Mouse (Mus musculus): ENCODE results near the gene Saa1.
A peak's percentile ranks its signal among the peaks of the same experiment; 100 is the strongest.
"Not testable (repeated sequence)": the region's sequence is repeated elsewhere in the genome, so short reads cannot be mapped to it uniquely, and the experiment has no call there.

Saa1 gene

GRCm38 (mm10) chr7:46742880-46743279 is at the start of gene Saa1:
Gene Saa1, minus strand, starts transcription at chr7:46742980.
- DNase-seq, result not testable (repeated sequence)

GRCm38 (mm10) chr7:46789177-46789849 is 46.5 kb upstream of the Saa1 start:
- DNase-seq, result no peak

GRCm38 (mm10) chr7:46770706-46771105 is 27.9 kb upstream of the Saa1 start:
- peak; percentile 60 for DNase-seq

- DNase-seq, result no peak
These were observed 25.7 kb upstream of the Saa1 start for GRCm38 (mm10) chr7:46768451-46768850.

- DNase-seq, result no peak
These were observed 24.6 kb upstream of the Saa1 start for GRCm38 (mm10) chr7:46767371-46767770.

GRCm38 (mm10) chr7:46764672-46765071 is 21.9 kb upstream of the Saa1 start:
- no peak for DNase-seq

- no peak for DNase-seq
These were observed 19.8 kb upstream of the Saa1 start for GRCm38 (mm10) chr7:46762601-46763000.

GRCm38 (mm10) chr7:46761049-46761795 is 18.4 kb upstream of the Saa1 start:
- no peak for DNase-seq

- DNase-seq, result no peak
These were observed 8.7 kb upstream of the Saa1 start, which contains the start of gene Saa2 for GRCm38 (mm10) chr7:46751490-46751889. Gene Saa2, plus strand, starts transcription at chr7:46751790.

GRCm38 (mm10) chr7:46748459-46748858 is 5.7 kb upstream of the Saa1 start:
- no peak for DNase-seq

GRCm38 (mm10) chr7:46746381-46746780 is 3.6 kb upstream of the Saa1 start:
- DNase-seq, result no peak

GRCm38 (mm10) chr7:46745816-46746215 is 3.0 kb upstream of the Saa1 start:
- no peak for DNase-seq

- DNase-seq, result not testable (repeated sequence)
These were observed 2.7 kb downstream of the Saa1 start for GRCm38 (mm10) chr7:46740041-46740440.

GRCm38 (mm10) chr7:46738561-46739460 is 4.0 kb downstream of the Saa1 start:
- DNase-seq, result peak; percentile 31

GRCm38 (mm10) chr7:46734983-46735382 is 7.8 kb downstream of the Saa1 start:
- no peak for DNase-seq

GRCm38 (mm10) chr7:46732458-46732857 is 10.3 kb downstream of the Saa1 start, which contains the start of gene Saa4:
Gene Saa4, minus strand, starts transcription at chr7:46732603.
- DNase-seq, result no peak

- no peak for DNase-seq
These were observed 15.2 kb downstream of the Saa1 start for GRCm38 (mm10) chr7:46727584-46727983.

GRCm38 (mm10) chr7:46724396-46724795 is 18.4 kb downstream of the Saa1 start:
- DNase-seq, result no peak

- peak; percentile 48 for DNase-seq
These were observed 18.9 kb downstream of the Saa1 start for GRCm38 (mm10) chr7:46723849-46724248.

- DNase-seq, result no peak
These were observed 19.4 kb downstream of the Saa1 start for GRCm38 (mm10) chr7:46723354-46723753.

- no peak for DNase-seq
These were observed 22.3 kb downstream of the Saa1 start for GRCm38 (mm10) chr7:46720460-46720859.

- DNase-seq, result no peak
These were observed 23.3 kb downstream of the Saa1 start for GRCm38 (mm10) chr7:46719526-46719925.

Measured in kidney, postnatal 14 days (tissue).